In genomic region chr7:45555787-45556186, GRCm38 (mm10) we compare ENCODE assay signal across 8 mouse cellular contexts. TPM values are rescaled to one million over a fixed set of nuclear protein-coding genes. Genes with fewer than 3 reads are reported as not detected.
DNase-seq lines count a peak whose midpoint lies in the region; ATAC-seq and TF ChIP-seq lines count a peak whose summit lies in the region.

No protein-coding gene starts in this region.

- H3K4me1 ChIP-seq in lung, embryonic 14.5 days (ENCODE audit: insufficient read depth): peaks cover 5% of the 10 kb centered on the region; the same call in 1 of the 2 replicates

- no peaks in the 10 kb centered on the region for H3K36me3 ChIP-seq in lung, embryonic 14.5 days (ENCODE audit: insufficient read depth)

- peak; percentile 93 for ATAC-seq in common myeloid progenitor, adult 5-6 weeks (replicated peaks; ENCODE audit: low read depth, poor library complexity, severe bottlenecking)
- peak; percentile 90 for ATAC-seq in granulocyte monocyte progenitor cell, adult 5-6 weeks (replicated peaks; ENCODE audit: poor library complexity, severe bottlenecking)
- no peak for ATAC-seq in lung, embryonic 14.5 days (ENCODE audit: insufficient read depth)

- H3K4me3 ChIP-seq in lung, embryonic 14.5 days (ENCODE audit: low read depth, low read length): no peak overlapping the region

- TF ChIP-seq CTCF in lung, embryonic 14.5 days (IDR thresholded peaks at IDR 0.05; ENCODE audit: low read depth): peak; percentile 89

- peak; percentile 63 to 76 for DNase-seq in CD8-positive naive resting alpha-beta T cell, adult 2 months (ENCODE audit: low read depth in 2 of 2, low spot score in 2 of 2)
- peak; percentile 86 for DNase-seq in ZHBTc4 (ENCODE audit: low read depth, low spot score)
- DNase-seq in kidney, postnatal 25 days: peak; percentile 88
- DNase-seq in lung, embryonic 14.5 days: peak; percentile 86
- DNase-seq in right cerebral cortex, postnatal 36 days (ENCODE audit: low spot score in 2 of 2): peak; percentile 36 to 55
- peak; percentile 59 for DNase-seq in yolk sac, embryonic 10.5 days (ENCODE audit: low spot score)

- no peaks in the 10 kb centered on the region for H3K27me3 ChIP-seq in lung, embryonic 14.5 days (ENCODE audit: insufficient read depth, low read length)

- no peaks in the 10 kb centered on the region for H3K9me3 ChIP-seq in lung, embryonic 14.5 days (ENCODE audit: low read depth, low read length)

- H3K4me2 ChIP-seq in lung, embryonic 14.5 days: no peak overlapping the region

- 22% methylated on average over 8 of the region's 8 CpGs for WGBS in lung, embryonic 14.5 days

- H3K27ac ChIP-seq in lung, embryonic 14.5 days (ENCODE audit: low read depth): no peak overlapping the region

- no peak overlapping the region for H3K9ac ChIP-seq in lung, embryonic 14.5 days

RNA-seq across cellular contexts. Expression of gene Hsd17b14, which starts 1.1 kb away (rescaled TPM):
- not detected in 2 replicates for total RNA-seq in common myeloid progenitor, adult 5-6 weeks (2017)
- total RNA-seq in granulocyte monocyte progenitor cell, adult 5-6 weeks (2014; fragmentation: Nextera tagmentation): 4.4 TPM in 1 of 2 replicates, not detected in the other
- 0.26 and 0.41 TPM in 2 replicates for total RNA-seq in granulocyte monocyte progenitor cell, adult 5-6 weeks (2017)
- polyA plus RNA-seq in lung, embryonic 14.5 days (2014; fragmentation: Nextera tagmentation; extraction: Ambion mirVana): 0.57 and 0.66 TPM in 2 replicates

RNA-seq across cellular contexts. Expression of gene Bcat2, which starts 14.2 kb away (rescaled TPM):
- total RNA-seq in common myeloid progenitor, adult 5-6 weeks (2017): 26.6 and 39.0 TPM in 2 replicates
- 69.1 and 81.6 TPM in 2 replicates for total RNA-seq in granulocyte monocyte progenitor cell, adult 5-6 weeks (2014; fragmentation: Nextera tagmentation)
- 38.9 and 42.7 TPM in 2 replicates for total RNA-seq in granulocyte monocyte progenitor cell, adult 5-6 weeks (2017)
- 48.9 and 53.4 TPM in 2 replicates for polyA plus RNA-seq in lung, embryonic 14.5 days (2014; fragmentation: Nextera tagmentation; extraction: Ambion mirVana)

RNA-seq across cellular contexts. Expression of gene Plekha4, which starts 29.7 kb away (rescaled TPM):
- total RNA-seq in common myeloid progenitor, adult 5-6 weeks (2017): not detected in 2 replicates
- not detected in 2 replicates for total RNA-seq in granulocyte monocyte progenitor cell, adult 5-6 weeks (2014; fragmentation: Nextera tagmentation)
- 0.26 TPM in 1 of 2 replicates, not detected in the other for total RNA-seq in granulocyte monocyte progenitor cell, adult 5-6 weeks (2017)
- polyA plus RNA-seq in lung, embryonic 14.5 days (2014; fragmentation: Nextera tagmentation; extraction: Ambion mirVana): 1.9 and 2.1 TPM in 2 replicates

RNA-seq across cellular contexts. Expression of gene Ppp1r15a, which starts 29.7 kb away (rescaled TPM):
- total RNA-seq in common myeloid progenitor, adult 5-6 weeks (2017): 122 and 193 TPM in 2 replicates
- 8.3 and 22.1 TPM in 2 replicates for total RNA-seq in granulocyte monocyte progenitor cell, adult 5-6 weeks (2014; fragmentation: Nextera tagmentation)
- 51.1 and 54.9 TPM in 2 replicates for total RNA-seq in granulocyte monocyte progenitor cell, adult 5-6 weeks (2017)
- 15.6 and 17.5 TPM in 2 replicates for polyA plus RNA-seq in lung, embryonic 14.5 days (2014; fragmentation: Nextera tagmentation; extraction: Ambion mirVana)

RNA-seq across cellular contexts. Expression of gene Nucb1, which starts 45.6 kb away (rescaled TPM):
- 296 and 342 TPM in 2 replicates for total RNA-seq in common myeloid progenitor, adult 5-6 weeks (2017)
- total RNA-seq in granulocyte monocyte progenitor cell, adult 5-6 weeks (2014; fragmentation: Nextera tagmentation): 184 and 207 TPM in 2 replicates
- total RNA-seq in granulocyte monocyte progenitor cell, adult 5-6 weeks (2017): 316 and 398 TPM in 2 replicates
- polyA plus RNA-seq in lung, embryonic 14.5 days (2014; fragmentation: Nextera tagmentation; extraction: Ambion mirVana): 194 and 201 TPM in 2 replicates
